Mouse (Mus musculus): Measurements from ENCODE around the gene Eps8l1. TPM values are rescaled to one million over a fixed set of nuclear protein-coding genes. Genes with fewer than 3 reads are reported as not detected.

Eps8l1 gene
- total and polyA plus RNA-seq, 2 experiments from 2014 or later = 5.8 to 7.7 TPM

DNA sequence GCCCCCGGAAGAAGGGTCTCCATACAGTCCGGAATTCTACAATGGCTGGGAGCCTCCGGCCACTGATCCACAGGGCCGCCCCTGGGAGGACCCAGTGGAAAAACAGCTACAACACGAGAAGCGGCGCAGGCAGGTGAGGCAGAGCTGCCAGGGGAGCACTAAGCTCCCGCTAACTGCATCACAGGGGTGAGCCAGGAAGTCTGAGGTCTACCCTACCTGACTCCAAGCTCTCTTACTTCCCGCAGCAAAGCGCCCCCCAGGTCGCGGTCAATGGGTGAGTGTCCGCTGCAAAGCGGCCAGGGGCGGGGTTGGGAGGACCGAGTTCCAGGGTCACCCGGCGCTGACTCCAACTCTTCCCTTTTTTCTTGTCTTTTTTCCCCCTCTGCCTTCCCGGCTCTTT lies 13.5 kb downstream of the Eps8l1 start:
- no peak for TF ChIP-seq CTCF (IDR thresholded peaks at IDR 0.05; ENCODE audit: low read depth)
- Histone ChIP-seq H3K4me2 (ENCODE audit: low read depth, low read length) (no peak overlapping the region), H3K9me3 (ENCODE audit: low read length) (no peaks in the 10 kb centered on the region), H3K9ac (replicated peaks; ENCODE audit: low read length) (no peak overlapping the region), H3K27ac (no peak overlapping the region), H3K4me1 (ENCODE audit: insufficient read depth, low read length) (peaks cover 8% of the 10 kb centered on the region), H3K27me3 (ENCODE audit: insufficient read depth, low read length) (peaks cover 18% of the 10 kb centered on the region), H3K36me3 (ENCODE audit: insufficient read depth, low read length) (no peaks in the 10 kb centered on the region), H3K4me3 (ENCODE audit: low read length) (no peak overlapping the region)
- DNase-seq (ENCODE audit: low spot score) = no peak
- ATAC-seq = no peak
- WGBS = 13% methylated on average over 19 of the region's 19 CpGs

- ATAC-seq (peak; percentile 95), DNase-seq (ENCODE audit: low spot score) (peak; percentile 89)
- TF ChIP-seq CTCF (IDR thresholded peaks at IDR 0.05; ENCODE audit: low read depth) = no peak; the same call in 1 of the 2 replicates
- H3K4me2 ChIP-seq (ENCODE audit: low read depth, low read length) = peak overlapping the region; percentile 70
- H3K4me3 ChIP-seq (ENCODE audit: low read length) = peak overlapping the region; percentile 32
- H3K27me3 ChIP-seq (ENCODE audit: insufficient read depth, low read length) = peaks cover 5% of the 10 kb centered on the region; the same call in 1 of the 2 replicates
- H3K9ac ChIP-seq (replicated peaks; ENCODE audit: low read length) = peak overlapping the region; percentile 14; the same call in 1 of the 2 replicates
- H3K36me3 ChIP-seq (ENCODE audit: insufficient read depth, low read length) = peaks cover 12% of the 10 kb centered on the region
- H3K4me1 ChIP-seq (ENCODE audit: insufficient read depth, low read length) = peaks cover 11% of the 10 kb centered on the region
- H3K9me3 ChIP-seq (ENCODE audit: low read length) = no peaks in the 10 kb centered on the region
- peak overlapping the region; percentile 66 for H3K27ac ChIP-seq
- WGBS = 1% methylated on average over 39 of the region's 39 CpGs
Observed at GRCm38 (mm10) chr7:4478021-4478795, 17.7 kb downstream of the Eps8l1 start.

- H3K4me3 ChIP-seq (ENCODE audit: low read length) = peak overlapping the region; percentile 32
- ATAC-seq (no peak), DNase-seq (ENCODE audit: low spot score) (no peak)
- 6% methylated on average over 16 of the region's 16 CpGs for WGBS
- peak overlapping the region; percentile 66; the same call in 1 of the 2 replicates for H3K27ac ChIP-seq
- H3K9me3 ChIP-seq (ENCODE audit: low read length) = no peaks in the 10 kb centered on the region
- TF ChIP-seq CTCF (IDR thresholded peaks at IDR 0.05; ENCODE audit: low read depth) = no peak
- peaks cover 15% of the 10 kb centered on the region for H3K36me3 ChIP-seq (ENCODE audit: insufficient read depth, low read length)
- peaks cover under 1% of the 10 kb centered on the region; the same call in 1 of the 2 replicates for H3K27me3 ChIP-seq (ENCODE audit: insufficient read depth, low read length)
- peaks cover 11% of the 10 kb centered on the region for H3K4me1 ChIP-seq (ENCODE audit: insufficient read depth, low read length)
- peak overlapping the region; percentile 14; the same call in 1 of the 2 replicates for H3K9ac ChIP-seq (replicated peaks; ENCODE audit: low read length)
- H3K4me2 ChIP-seq (ENCODE audit: low read depth, low read length) = peak overlapping the region; percentile 70
Observed at GRCm38 (mm10) chr7:4478796-4479291, 18.4 kb downstream of the Eps8l1 start.

GRCm38 (mm10) chr7:4479674-4480073 lies 19.2 kb downstream of the Eps8l1 start:
- DNase-seq (ENCODE audit: low spot score) = peak; percentile 73
- peak; percentile 18; the same call in 1 of the 2 replicates for ATAC-seq
- peaks cover 23% of the 10 kb centered on the region for H3K36me3 ChIP-seq (ENCODE audit: insufficient read depth, low read length)
- H3K4me3 ChIP-seq (ENCODE audit: low read length) = no peak overlapping the region
- 32% methylated on average over 6 of the region's 6 CpGs for WGBS
- peak; percentile 75 for TF ChIP-seq CTCF (IDR thresholded peaks at IDR 0.05; ENCODE audit: low read depth)
- H3K4me2 ChIP-seq (ENCODE audit: low read depth, low read length) = no peak overlapping the region; the same call in 1 of the 2 replicates
- no peaks in the 10 kb centered on the region for H3K9me3 ChIP-seq (ENCODE audit: low read length)
- peaks cover 11% of the 10 kb centered on the region for H3K4me1 ChIP-seq (ENCODE audit: insufficient read depth, low read length)
- no peaks in the 10 kb centered on the region for H3K27me3 ChIP-seq (ENCODE audit: insufficient read depth, low read length)
- no peak overlapping the region for H3K27ac ChIP-seq
- H3K9ac ChIP-seq (replicated peaks; ENCODE audit: low read length) = 0 out of 2 replicates have a peak overlapping the region, but pooled peaks have one; percentile 14

- Histone ChIP-seq H3K27me3 (ENCODE audit: insufficient read depth, low read length) (no peaks in the 10 kb centered on the region), H3K4me3 (ENCODE audit: low read length) (no peak overlapping the region), H3K4me2 (ENCODE audit: low read depth, low read length) (no peak overlapping the region), H3K4me1 (ENCODE audit: insufficient read depth, low read length) (peaks cover 11% of the 10 kb centered on the region), H3K27ac (no peak overlapping the region), H3K9ac (replicated peaks; ENCODE audit: low read length) (no peak overlapping the region), H3K9me3 (ENCODE audit: low read length) (no peaks in the 10 kb centered on the region), H3K36me3 (ENCODE audit: insufficient read depth, low read length) (peaks cover 47% of the 10 kb centered on the region)
- no peak for DNase-seq (ENCODE audit: low spot score)
- 88% methylated on average over 11 of the region's 12 CpGs for WGBS
- ATAC-seq = no peak
- TF ChIP-seq CTCF (IDR thresholded peaks at IDR 0.05; ENCODE audit: low read depth) = no peak
Observed at GRCm38 (mm10) chr7:4482281-4482680, 21.8 kb downstream of the Eps8l1 start.

- no peak overlapping the region for H3K4me3 ChIP-seq (ENCODE audit: low read length)
- no peaks in the 10 kb centered on the region for H3K27me3 ChIP-seq (ENCODE audit: insufficient read depth, low read length)
- H3K36me3 ChIP-seq (ENCODE audit: insufficient read depth, low read length) = peaks cover 38% of the 10 kb centered on the region
- no peak overlapping the region for H3K4me2 ChIP-seq (ENCODE audit: low read depth, low read length)
- ATAC-seq (no peak), DNase-seq (ENCODE audit: low spot score) (no peak)
- H3K9ac ChIP-seq (replicated peaks; ENCODE audit: low read length) = no peak overlapping the region
- H3K27ac ChIP-seq = no peak overlapping the region
- H3K4me1 ChIP-seq (ENCODE audit: insufficient read depth, low read length) = no peaks in the 10 kb centered on the region
- WGBS = 87% methylated on average over 6 of the region's 6 CpGs
- no peak for TF ChIP-seq CTCF (IDR thresholded peaks at IDR 0.05; ENCODE audit: low read depth)
- no peaks in the 10 kb centered on the region for H3K9me3 ChIP-seq (ENCODE audit: low read length)
Observed at GRCm38 (mm10) chr7:4491308-4491707, 30.8 kb downstream of the Eps8l1 start.
